Mouse (Mus musculus) skeletal muscle tissue, postnatal 0 days (tissue): ENCODE measurements around the gene Gm10053. TPM values are rescaled to one million over a fixed set of nuclear protein-coding genes. Genes with fewer than 3 reads are reported as not detected.

ENCODE experiments used
- polyA plus RNA-seq: library from polyadenylated mRNA; unstranded; fragments of >200 nt; fragmentation: Nextera tagmentation; extraction: Ambion mirVana; gene quantifications from 2 replicates; pipeline ENCODE4 v1.2.1, GENCODE M21; 2015

Gm10053 gene
- polyA plus RNA-seq = 719 and 910 TPM in 2 replicates

DNA sequence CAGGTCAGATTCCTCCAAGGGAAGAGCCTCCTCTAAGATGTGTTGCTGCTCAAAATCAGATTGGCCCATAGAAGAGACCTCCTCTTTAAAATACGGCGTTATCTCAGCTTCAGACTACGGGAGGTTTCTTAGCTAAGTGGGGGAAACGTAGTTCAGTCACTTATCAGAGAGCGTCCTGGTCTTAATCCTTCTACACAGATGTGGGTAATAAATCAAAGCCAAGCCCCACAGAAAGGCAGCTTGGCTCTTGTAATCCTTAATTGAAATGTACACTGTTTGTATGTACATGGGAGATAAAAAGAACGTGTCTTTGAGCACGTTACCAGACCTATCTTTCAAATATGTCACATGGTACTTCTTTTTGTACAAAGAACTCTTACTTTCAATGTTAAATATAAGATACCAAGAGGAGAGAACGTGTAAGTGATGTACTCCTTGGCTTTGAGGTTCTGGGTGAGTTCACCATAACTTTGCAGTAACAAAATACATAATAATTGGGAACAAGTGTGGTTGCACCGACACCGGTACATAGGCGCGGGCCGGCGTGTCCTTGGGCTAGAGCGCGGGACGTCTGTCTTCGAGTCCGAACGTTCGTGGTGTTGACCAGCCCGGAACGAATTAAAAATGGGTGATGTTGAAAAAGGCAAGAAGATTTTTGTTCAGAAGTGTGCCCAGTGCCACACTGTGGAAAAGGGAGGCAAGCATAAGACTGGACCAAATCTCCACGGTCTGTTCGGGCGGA, at the start of gene Gm10053:
Gene Gm10053 (plus strand): TSS at position 558 of the 742 bp plus-strand sequence.

DNA sequence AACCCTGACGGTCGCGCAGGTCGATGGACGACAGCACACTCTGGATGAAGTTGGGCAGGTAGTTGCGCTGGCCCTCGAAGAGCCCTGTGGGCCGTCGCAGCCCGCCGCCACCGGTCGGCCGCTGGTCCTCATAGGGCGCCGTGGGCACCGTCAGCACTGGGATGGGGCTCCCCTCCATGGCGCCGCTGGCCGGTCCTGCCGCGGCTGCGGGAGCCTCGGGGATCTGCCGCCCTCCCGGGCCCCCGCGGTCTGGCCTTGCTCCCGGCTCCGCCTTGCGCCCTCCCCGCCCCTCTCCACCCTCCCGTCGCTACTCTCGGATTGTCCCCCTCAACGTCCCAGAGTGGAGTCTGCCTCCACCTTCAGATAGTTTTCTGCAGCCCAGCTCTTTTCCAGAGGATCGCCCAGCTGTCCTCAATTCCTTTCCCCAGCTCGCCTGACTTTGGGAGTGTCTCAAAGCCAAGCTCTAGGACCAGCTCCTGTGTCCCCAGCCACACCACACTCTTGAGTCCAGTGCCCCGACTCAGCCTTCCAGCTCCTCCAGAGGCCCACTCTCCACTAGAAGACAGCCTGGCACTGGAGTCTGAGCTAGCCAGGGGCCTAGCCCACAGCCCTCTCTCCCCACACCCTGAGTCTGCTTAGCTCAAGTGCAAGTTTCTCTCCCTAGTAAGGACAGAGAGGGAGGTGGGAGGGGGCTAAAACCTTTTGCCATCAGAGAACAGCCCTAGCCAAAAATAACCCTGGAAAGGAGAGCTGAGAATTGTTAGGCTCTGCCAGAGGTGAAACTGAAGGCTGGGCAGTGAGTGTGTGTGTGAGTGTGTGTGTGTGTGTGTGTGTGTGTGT, 13.7 kb upstream of the Gm10053 start, which contains the start of gene Pgm5:
Gene Pgm5 (minus strand): TSS at position 244 of the 840 bp plus-strand sequence.

DNA sequence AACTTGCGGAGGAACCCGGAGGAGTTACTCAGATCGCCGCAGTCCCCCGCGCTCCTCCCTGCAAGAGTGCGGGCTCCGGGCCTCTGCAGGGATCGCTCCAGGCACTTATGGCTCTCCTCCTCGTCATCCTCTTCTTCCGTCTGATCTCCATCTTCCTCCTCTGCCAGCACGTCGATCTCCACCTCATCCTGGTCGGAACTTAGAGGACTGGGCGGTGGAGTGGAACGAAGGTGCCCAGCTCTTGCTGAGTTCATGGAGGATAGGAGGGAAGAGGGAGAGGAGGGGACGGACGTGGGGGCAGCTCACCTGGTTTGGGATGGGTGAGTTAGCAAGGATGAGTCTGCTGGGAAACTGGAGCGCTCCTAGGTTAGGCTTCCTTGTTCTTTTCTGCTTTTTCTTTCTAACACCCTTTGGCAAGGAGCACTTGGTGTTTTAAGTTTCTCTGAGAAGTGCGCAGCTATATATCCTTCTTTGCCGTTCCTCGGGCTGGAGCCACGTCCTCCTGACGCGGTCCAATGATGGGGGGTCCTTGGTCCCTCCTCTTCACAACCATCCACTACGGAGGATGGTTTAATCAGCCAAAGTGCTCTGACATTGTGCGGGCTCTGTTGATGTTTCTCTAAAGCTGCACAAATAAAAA, 25.2 kb downstream of the Gm10053 start, which contains the start of gene Foxd4:
Gene Foxd4 (minus strand): TSS at position 617 of the 640 bp plus-strand sequence.

Other genes starting within 250 kb of the Gm10053 start
- gene Tmem252, start 201.7 kb upstream of the Gm10053 start, polyA plus RNA-seq = 2.2 and 2.7 TPM in 2 replicates
- gene Pgm5, start 13.8 kb upstream of the Gm10053 start, polyA plus RNA-seq = 2.5 and 3.4 TPM in 2 replicates
- gene Foxd4, start 25.5 kb downstream of the Gm10053 start, polyA plus RNA-seq = 0.27 and 0.28 TPM in 2 replicates
- 11.8 and 13.2 TPM in 2 replicates for gene Cbwd1, start 85.9 kb downstream of the Gm10053 start, polyA plus RNA-seq
- 1.1 and 2.6 TPM in 2 replicates for gene Dock8, start 123.8 kb downstream of the Gm10053 start, polyA plus RNA-seq